Mouse (Mus musculus) forebrain, embryonic 11.5 days (tissue): ENCODE results near the gene Prep. TPM values are rescaled to one million over a fixed set of nuclear protein-coding genes. Genes with fewer than 3 reads are reported as not detected.

Source experiments
- ATAC-seq: fragments of 200-750 bp; cut with Nextera tagmentation; replicated peaks from 2 replicates; pipeline ENCODE4 v1.8.0; 2017; ENCODE audit warnings: moderate TSS enrichment; ENCODE audit not compliant: low FRiP score
- DNase-seq: peaks from one replicate; pipeline ENCODE4 v3.0.0-alpha.2; 2017; ENCODE audit warnings: low spot score
- H3K27ac ChIP-seq: fragments of 300-500 bp; sonication (generic); 2 replicates; pipeline ENCODE4 v1.5.1; 2014; ENCODE audit warnings: low read depth, low read length
- H3K27me3 ChIP-seq: fragments of 300-500 bp; sonication (generic); 2 replicates; pipeline ENCODE4 v1.6.1; 2014; ENCODE audit warnings: mild to moderate bottlenecking, low read length, mixed read lengths; ENCODE audit not compliant: control insufficient read depth, insufficient read depth
- H3K36me3 ChIP-seq: fragments of 300-500 bp; sonication (generic); 2 replicates; pipeline ENCODE4 v1.6.1; 2014; ENCODE audit warnings: mild to moderate bottlenecking, low read length, moderate library complexity, mixed read lengths; ENCODE audit not compliant: control insufficient read depth, insufficient read depth
- H3K4me1 ChIP-seq: fragments of 300-500 bp; sonication (generic); replicated peaks from 2 replicates; pipeline ENCODE4 v1.6.1; 2014; ENCODE audit warnings: low read length, mixed read lengths; ENCODE audit not compliant: control insufficient read depth, insufficient read depth
- H3K4me2 ChIP-seq: fragments of 300-500 bp; sonication (generic); 2 replicates; pipeline ENCODE4 v1.6.1; 2014; ENCODE audit warnings: low read depth, mild to moderate bottlenecking, low read length, moderate library complexity, mixed read lengths; ENCODE audit not compliant: severe bottlenecking
- H3K4me3 ChIP-seq: fragments of 300-500 bp; sonication (generic); 2 replicates; pipeline ENCODE4 v1.5.1; 2014; ENCODE audit warnings: low read depth, low read length
- H3K9ac ChIP-seq: fragments of 300-500 bp; sonication (generic); 2 replicates; pipeline ENCODE4 v1.6.1; 2014; ENCODE audit warnings: low read length
- H3K9me3 ChIP-seq: fragments of 300-500 bp; sonication (generic); 2 replicates; pipeline ENCODE4 v1.6.1; 2016; ENCODE audit warnings: low read length, mixed read lengths; ENCODE audit not compliant: control insufficient read depth
- WGBS: fragments of 180-500 bp; shearing (Covaris S2); extraction: QIAGEN DNeasy Blood & Tissue Kit; methylation state at CpG from one replicate; pipeline ENCODE4 v1.1.7; 2014; 5-methylcytosine and 5-hydroxymethylcytosine counted together
- polyA plus RNA-seq: library from polyadenylated mRNA; unstranded; fragments of >200 nt; fragmentation: Nextera tagmentation; extraction: Ambion mirVana; gene quantifications from 2 replicates; pipeline ENCODE4 v1.2.1, GENCODE M21; 2014

The Prep gene
- polyA plus RNA-seq, 1 experiment from 2014 or later, result 28.8 TPM

DNA sequence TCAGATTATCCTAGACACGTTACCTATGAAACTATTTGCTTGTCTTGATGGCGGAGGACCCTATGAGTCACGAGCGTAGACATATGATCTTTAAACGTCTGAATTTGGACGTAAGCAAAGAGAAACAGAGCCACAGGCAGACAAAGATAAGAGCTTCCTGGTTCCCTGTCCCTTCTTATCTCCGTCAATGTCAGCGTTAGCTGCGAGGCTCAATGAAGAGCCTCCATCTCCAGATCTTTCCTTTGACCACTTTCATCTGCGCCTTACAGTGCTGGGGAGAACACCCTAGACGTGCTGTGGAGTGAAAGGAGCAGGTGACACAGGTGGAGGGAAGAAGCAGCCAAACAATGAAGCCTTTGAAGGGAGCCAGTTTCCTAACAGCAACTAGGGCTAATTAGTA, 18.8 kb upstream of the Prep start:
- Histone ChIP-seq H3K36me3 (no peaks in the 10 kb centered on the region), H3K9me3 (no peaks in the 10 kb centered on the region), H3K4me3 (no peak overlapping the region), H3K9ac (no peak overlapping the region), H3K4me2 (no peak overlapping the region), H3K4me1 (no peaks in the 10 kb centered on the region), H3K27ac (no peak overlapping the region), H3K27me3 (no peaks in the 10 kb centered on the region)
- 75% methylated on average over 11 of the region's 11 CpGs for WGBS
- no peak for DNase-seq
- ATAC-seq, result no peak

DNA sequence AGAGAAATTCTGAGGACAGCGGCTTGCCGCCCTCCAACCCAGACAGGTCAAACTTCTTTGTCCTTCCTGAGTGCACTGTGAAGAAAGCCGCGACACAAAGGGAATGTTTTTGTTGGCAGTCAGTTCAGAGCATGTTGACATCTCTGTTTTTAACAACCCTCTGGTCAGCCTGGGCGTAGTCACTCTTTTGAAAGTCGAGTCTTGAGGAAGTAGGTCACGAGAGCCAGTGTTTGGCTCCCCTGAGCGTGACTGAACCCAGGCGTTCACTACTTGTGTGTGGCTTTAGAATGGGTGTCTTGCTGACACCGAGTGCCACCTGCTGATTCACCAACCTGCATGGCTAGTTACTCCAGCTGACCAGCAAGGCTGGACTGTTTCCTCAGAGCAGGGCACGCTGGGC, 18.4 kb upstream of the Prep start:
- no peaks in the 10 kb centered on the region for H3K27me3 ChIP-seq
- no peak overlapping the region for H3K4me2 ChIP-seq
- no peak overlapping the region for H3K9ac ChIP-seq
- no peaks in the 10 kb centered on the region for H3K9me3 ChIP-seq
- no peak overlapping the region for H3K4me3 ChIP-seq
- H3K36me3 ChIP-seq, result no peaks in the 10 kb centered on the region
- WGBS, result 46% methylated on average over 11 of the region's 11 CpGs
- H3K4me1 ChIP-seq, result no peaks in the 10 kb centered on the region
- DNase-seq (no peak), ATAC-seq (no peak)
- no peak overlapping the region for H3K27ac ChIP-seq

DNA sequence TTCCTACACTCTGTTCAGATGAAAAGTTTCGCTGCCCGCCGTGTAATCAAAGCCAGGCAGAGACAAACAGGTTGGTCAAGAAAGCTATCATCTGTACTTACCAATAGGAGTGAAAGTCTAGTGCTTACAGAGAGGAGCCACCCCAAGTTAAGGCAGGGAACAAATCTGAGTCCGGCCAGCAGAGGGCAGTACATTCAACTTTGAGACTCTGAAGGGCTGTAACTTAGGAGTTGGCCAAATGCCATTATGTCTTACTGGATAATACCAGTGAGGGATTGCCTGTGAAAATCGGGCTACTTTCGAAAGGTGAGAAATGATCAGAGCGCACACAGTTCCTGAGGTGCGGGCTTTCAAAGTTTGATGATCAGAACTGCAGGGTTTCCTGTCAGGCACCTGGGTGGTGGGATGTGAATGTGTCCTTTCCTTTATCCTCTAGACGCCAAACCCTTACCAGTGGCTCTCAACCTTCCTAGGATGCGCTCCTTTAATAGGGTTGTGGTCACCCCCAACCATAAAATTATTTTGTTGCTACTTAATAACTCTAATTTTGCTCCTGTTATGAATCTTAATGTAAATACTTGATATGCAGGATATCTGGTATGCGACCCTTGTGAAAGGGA, 15.8 kb upstream of the Prep start:
- WGBS, result 68% methylated on average over 11 of the region's 11 CpGs
- H3K27ac ChIP-seq, result no peak overlapping the region
- H3K36me3 ChIP-seq, result no peaks in the 10 kb centered on the region
- H3K9ac ChIP-seq, result no peak overlapping the region
- H3K9me3 ChIP-seq, result no peaks in the 10 kb centered on the region
- H3K4me3 ChIP-seq, result no peak overlapping the region
- H3K4me2 ChIP-seq, result no peak overlapping the region
- ATAC-seq, result no peak
- H3K4me1 ChIP-seq, result no peaks in the 10 kb centered on the region
- DNase-seq, result peak; percentile 83
- no peaks in the 10 kb centered on the region for H3K27me3 ChIP-seq

DNA sequence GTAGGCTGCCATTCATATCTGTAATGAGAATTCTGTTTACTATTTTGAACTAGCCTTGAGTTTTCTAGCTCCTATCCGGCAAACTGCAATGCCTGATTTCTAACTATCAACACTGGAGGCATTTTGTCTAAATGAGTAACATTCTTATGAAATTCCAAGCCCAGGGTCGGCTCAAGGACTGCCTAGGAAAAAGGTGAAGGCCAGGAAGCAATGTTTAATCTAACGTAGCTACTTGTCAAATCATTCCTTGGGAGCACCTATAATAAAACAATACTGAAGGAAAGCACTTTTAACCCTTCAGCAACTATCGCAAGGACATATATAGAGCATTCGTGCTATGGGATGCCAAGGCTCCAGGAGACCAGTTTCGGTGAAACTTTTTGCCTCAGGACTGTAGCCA, 8.6 kb upstream of the Prep start:
- WGBS, result 92% methylated on average over 6 of the region's 6 CpGs
- H3K4me1 ChIP-seq, result no peaks in the 10 kb centered on the region
- H3K36me3 ChIP-seq, result no peaks in the 10 kb centered on the region
- H3K27ac ChIP-seq, result no peak overlapping the region
- H3K4me3 ChIP-seq, result no peak overlapping the region
- H3K4me2 ChIP-seq, result no peak overlapping the region
- no peaks in the 10 kb centered on the region for H3K27me3 ChIP-seq
- no peaks in the 10 kb centered on the region for H3K9me3 ChIP-seq
- no peak overlapping the region for H3K9ac ChIP-seq
- DNase-seq (no peak), ATAC-seq (no peak)

DNA sequence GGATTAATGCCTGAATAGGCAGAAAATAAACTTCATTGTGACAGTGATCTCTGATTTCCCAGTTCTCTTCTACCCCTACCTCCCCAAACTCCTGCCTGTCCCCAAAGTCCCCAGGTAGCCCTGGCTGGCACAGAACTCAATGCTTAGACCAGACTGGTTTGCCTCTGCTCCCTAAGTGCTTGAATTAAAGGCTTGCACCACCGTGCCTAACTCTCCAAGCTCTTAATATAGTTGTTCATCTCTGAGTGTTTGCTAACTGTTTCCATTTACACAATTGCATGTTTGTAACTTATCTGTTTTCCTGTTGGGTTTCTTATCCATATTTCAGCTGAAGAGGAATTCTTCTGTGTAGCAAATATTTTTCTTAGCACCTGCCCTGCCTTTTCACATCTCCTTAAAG, 6.2 kb upstream of the Prep start:
- WGBS, result 81% methylated on average over 1 of the region's 1 CpGs
- H3K36me3 ChIP-seq, result no peaks in the 10 kb centered on the region
- H3K9ac ChIP-seq, result no peak overlapping the region
- DNase-seq (no peak), ATAC-seq (no peak)
- no peaks in the 10 kb centered on the region for H3K27me3 ChIP-seq
- H3K4me1 ChIP-seq, result no peaks in the 10 kb centered on the region
- no peak overlapping the region for H3K4me3 ChIP-seq
- H3K9me3 ChIP-seq, result no peaks in the 10 kb centered on the region
- no peak overlapping the region for H3K4me2 ChIP-seq
- no peak overlapping the region for H3K27ac ChIP-seq

DNA sequence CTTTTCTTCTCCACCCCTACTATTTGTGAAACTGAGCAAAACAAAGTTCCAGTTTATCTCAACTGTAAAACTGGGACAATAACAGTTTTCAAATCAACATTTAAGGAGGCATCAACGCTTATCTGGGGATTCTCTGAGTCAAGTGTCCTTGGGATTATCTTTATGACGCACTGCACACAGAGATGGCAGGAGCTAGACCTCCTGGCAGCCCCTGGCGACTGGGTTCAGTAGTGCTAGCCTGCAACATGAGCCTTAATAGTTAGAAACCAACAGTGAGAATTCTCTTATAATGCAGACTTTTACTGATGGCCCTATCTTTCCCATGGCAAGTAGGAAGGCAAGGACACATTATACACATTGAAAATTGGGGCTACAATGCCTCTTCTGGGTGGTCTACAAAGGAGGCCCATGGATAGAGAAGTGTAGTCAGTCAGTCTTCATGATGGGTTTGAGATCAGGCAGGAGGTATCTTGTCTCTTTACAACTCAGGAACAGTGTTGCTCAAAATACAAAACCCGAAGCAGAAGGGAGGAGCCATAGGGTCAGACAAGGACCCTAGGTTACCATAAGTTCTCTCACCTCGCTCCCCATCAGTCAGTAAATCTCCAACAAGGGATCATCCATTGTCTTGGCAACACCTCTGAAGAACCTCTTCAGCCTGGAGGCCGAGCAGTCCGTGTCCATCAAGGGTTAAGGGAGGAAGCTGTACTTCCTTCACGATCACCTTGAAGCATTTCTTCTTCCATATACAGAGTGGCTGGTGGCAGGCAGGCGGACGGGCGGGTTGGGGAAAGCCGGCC, 672 bp upstream of the Prep start:
- no peak for DNase-seq
- H3K4me2 ChIP-seq, result peak overlapping the region; percentile 68
- H3K4me3 ChIP-seq, result peak overlapping the region; percentile 86
- 0 out of 2 replicates have a peak overlapping the region, but pooled peaks have one; percentile 25 for H3K27ac ChIP-seq
- H3K36me3 ChIP-seq, result no peaks in the 10 kb centered on the region
- H3K9ac ChIP-seq, result peak overlapping the region; percentile 90
- H3K4me1 ChIP-seq, result no peaks in the 10 kb centered on the region; the same call in 1 of the 2 replicates
- no peaks in the 10 kb centered on the region for H3K27me3 ChIP-seq
- H3K9me3 ChIP-seq, result no peaks in the 10 kb centered on the region
- ATAC-seq, result no peak; the same call in 1 of the 2 replicates
- 15% methylated on average over 12 of the region's 12 CpGs for whole genome bisulfite sequencing

DNA sequence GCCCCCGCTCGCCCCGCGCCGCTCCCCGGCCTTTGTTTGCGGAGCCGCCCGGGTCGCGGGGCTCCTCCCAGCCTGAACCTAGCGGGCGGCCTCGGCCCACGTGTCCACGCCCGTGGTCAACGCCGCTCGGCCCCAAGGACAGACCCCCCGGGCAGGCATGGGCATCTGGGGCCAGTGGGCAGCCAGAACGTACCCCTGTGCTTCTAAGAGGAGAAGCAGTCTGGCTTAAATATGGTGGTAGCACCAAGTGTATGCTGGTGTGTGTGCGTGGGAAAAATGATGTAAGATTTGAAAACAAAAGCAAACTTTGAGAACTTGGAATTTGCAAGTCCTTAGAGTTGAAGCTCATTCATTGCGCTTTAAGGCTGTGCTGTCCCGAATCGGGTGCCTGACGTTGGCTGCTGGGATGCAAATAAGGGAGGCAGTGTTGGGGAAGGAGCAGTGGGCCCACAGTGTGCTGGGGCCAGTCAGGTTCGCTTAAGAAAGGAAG, 478 bp downstream of the Prep start:
- ATAC-seq, result peak; percentile 78
- under 1% methylated on average over 28 of the region's 28 CpGs for WGBS

DNA sequence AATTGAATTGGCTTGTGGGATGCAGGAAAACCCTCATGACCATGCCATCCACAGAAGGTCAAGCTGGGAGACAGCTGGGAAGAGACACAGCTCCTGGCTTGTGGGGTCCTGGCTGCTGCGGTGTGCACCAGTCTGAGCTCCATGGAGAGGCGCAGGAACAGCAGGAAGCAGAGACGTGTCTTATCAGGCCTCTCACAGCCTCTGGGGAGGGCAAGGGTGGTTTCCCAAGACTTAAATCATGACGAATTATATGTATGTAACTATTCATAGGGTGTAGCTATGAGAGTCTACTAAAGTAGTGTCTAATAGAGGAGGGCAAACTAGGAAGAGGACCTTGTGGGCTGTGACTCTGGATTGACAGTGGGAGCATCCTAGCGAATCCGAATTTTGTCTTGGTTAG, 2.6 kb downstream of the Prep start:
- peak; percentile 27 for DNase-seq
- no peaks in the 10 kb centered on the region for H3K9me3 ChIP-seq
- no peak overlapping the region for H3K9ac ChIP-seq
- H3K27ac ChIP-seq, result no peak overlapping the region
- H3K4me3 ChIP-seq, result no peak overlapping the region
- WGBS, result 88% methylated on average over 6 of the region's 6 CpGs
- no peak overlapping the region for H3K4me2 ChIP-seq
- ATAC-seq, result no peak
- no peaks in the 10 kb centered on the region for H3K27me3 ChIP-seq
- no peaks in the 10 kb centered on the region; the same call in 1 of the 2 replicates for H3K36me3 ChIP-seq
- peaks cover 2% of the 10 kb centered on the region; the same call in 1 of the 2 replicates for H3K4me1 ChIP-seq

More for the DNA sequence above, 478 bp downstream of the Prep start:
- H3K4me2 ChIP-seq, result peak overlapping the region; percentile 68
- peak overlapping the region; percentile 86 for H3K4me3 ChIP-seq
- H3K4me1 ChIP-seq, result no peaks in the 10 kb centered on the region; the same call in 1 of the 2 replicates
- H3K36me3 ChIP-seq, result no peaks in the 10 kb centered on the region; the same call in 1 of the 2 replicates
- H3K27me3 ChIP-seq, result no peaks in the 10 kb centered on the region
- no peaks in the 10 kb centered on the region for H3K9me3 ChIP-seq
- peak overlapping the region; percentile 90 for H3K9ac ChIP-seq
- H3K27ac ChIP-seq, result peak overlapping the region; percentile 75
- no peak for DNase-seq
